Mouse (Mus musculus): ENCODE results near the gene Bpifb4.

Gene Bpifb4

DNA sequence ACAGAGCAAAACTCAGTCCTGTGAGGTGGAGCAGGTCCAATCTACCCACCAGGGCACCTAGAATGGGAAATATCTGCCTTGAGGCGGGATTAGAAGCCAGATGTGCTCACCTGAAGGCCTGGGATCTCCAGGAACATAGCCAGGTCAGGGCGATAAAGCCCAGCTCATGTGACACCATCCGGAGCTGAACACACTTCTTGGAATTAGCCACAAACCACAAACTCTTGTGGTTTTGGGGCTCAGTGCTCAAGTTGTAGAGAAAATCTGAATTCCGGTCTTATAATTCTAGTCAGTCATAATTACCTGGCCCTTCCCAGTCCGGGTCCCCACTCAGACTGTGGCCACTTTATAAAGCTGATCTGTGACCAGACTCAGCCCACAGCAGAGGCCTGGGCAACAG lies at the start of gene Bpifb4:
Gene Bpifb4, plus strand, starts transcription at position 370 of the 400 bp plus-strand sequence.
- no peak for DNase-seq

DNA sequence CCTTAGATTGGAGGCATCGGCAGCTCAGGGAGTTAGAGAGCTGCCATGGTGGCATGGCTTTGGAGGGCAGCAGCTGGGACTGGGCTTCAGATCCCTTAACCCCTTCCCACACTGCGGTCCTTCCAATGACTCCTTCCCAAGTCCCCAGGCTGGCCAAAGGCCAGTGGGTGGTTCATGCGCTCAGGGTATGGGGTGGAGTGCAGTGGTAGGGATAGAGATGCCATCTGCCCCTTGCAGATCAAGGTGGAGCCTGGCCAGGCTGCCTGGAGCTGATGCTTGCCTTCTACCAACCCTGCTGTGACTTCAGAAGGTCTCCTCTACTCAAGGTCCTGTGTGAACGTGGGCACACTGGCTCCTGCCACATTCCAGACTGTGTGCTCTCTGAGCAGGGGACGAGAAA lies 38.9 kb upstream of the Bpifb4 start:
- DNase-seq: peak; percentile 36

DNA sequence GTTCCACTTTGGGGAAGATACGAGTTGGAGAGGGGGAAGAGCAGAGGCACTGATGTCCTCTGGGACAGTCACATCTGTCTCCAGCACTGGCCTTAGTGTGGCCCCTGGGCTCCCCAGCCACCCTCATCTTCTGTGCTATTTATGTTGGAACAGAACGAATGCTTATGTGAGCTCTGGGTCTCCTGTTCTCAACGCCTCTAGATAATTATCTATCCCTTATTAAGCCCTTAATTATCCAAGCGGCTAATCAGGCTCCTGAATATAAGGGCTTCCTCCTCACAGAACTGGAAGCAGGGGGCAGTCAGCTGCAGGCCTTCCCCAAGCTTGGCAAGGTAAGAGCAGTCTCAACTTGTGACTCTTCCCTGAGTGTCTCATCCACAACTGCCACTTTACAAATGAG lies 37.9 kb upstream of the Bpifb4 start, which contains the start of gene Bpifb6:
Gene Bpifb6, plus strand, starts transcription at position 301 of the 400 bp plus-strand sequence.
- DNase-seq: no peak

DNA sequence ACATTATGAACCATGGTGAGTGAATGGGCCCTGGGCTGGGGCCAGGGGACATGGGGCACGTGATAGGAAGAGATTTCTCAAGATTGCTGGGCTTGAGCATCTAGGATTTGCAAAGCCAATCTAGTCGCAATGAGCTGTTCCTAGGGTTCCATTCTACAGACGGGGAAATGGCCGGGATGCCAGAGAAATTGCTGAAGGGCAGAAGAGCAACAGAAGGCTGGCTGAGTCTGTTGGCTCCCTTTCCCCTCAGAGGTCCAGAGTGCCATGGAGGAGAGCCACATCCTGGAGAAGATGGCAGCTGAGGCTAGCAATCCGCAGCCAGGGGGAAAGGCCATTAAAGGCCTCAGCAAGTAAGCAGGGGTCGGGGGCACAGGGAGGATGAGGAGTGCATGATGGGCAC lies 35.3 kb upstream of the Bpifb4 start:
- peak; percentile 68 for DNase-seq

DNA sequence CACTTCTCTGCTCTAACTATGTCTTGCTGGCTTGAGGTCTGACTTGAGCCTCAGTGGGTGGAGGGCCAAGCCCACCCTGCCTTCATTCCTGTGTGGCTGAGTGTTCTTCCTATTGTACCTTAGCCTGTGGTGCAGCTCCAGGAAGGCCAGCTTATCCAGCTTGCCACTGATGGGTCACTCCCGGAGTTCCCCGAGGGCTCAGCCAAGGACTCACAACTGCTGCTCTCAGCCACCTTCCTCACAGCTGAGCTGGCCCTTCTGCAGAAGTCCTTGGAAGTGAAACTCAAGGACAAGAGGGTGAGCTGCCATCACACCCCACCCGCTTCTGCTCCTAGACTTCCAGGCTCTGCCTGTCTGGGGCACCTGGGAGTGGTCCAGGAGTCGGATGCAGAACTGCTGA lies 31.4 kb upstream of the Bpifb4 start:
- no peak for DNase-seq

DNA sequence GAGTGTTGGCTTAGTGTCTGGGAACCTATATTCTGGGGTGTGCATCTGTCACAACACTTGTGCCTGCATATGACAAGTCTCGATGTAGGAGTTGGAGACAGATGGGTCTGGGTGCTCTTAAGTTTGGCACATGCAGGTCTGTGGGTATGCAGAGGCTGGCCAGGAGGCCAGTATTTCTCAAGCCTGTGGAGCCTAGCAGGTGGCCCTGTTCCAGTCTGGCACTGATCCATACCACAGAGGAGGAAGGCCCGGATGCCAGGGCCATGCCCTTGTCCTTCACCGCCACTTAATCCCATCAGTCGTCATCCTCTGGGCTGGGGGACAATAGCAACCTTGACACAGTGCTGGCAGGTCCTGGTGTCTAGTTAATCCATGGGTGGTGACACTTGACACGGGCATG lies 23.9 kb upstream of the Bpifb4 start:
- no peak for DNase-seq

DNA sequence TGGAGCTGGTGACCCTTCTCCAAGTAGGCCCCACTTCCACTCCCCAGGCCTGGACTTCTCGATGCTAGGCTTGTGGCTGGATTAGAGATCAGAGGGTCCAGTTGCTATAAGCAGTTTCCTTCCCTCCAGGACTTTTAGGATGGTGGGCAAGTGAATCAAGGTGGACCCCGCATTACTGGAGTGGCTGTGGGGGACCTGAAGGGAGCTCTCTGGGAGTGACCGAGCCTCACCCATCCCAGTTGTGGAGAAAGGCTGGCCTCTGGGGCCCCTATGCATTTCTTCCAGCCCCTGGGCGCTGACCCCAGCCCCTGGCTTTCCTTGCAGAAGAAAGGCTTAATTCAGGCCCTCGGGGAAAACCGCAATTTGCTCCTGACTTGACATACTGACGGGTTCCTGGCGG lies 20.1 kb upstream of the Bpifb4 start, which contains the start of gene Bpifb3:
Gene Bpifb3, plus strand, starts transcription at position 301 of the 400 bp plus-strand sequence.
- no peak for DNase-seq

DNA sequence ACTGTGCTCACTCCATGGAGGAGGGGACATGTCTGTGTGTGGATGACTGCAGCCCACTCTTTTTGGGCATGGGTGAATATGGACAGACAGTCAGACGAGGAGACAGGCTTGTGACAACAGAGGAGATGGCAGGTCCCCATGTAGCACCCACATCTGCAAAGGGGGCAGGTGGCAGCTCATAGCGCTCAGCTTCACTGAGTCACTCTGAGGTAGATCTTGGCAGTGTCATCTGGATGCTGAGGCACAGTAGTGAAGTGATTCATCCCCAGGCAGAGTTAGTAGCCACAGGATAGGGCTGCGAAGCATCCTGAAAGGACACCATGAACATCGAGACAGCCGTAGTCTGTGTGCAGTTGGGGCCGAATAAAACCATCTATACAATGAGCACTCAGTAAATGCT lies 16.8 kb upstream of the Bpifb4 start:
- DNase-seq: no peak

DNA sequence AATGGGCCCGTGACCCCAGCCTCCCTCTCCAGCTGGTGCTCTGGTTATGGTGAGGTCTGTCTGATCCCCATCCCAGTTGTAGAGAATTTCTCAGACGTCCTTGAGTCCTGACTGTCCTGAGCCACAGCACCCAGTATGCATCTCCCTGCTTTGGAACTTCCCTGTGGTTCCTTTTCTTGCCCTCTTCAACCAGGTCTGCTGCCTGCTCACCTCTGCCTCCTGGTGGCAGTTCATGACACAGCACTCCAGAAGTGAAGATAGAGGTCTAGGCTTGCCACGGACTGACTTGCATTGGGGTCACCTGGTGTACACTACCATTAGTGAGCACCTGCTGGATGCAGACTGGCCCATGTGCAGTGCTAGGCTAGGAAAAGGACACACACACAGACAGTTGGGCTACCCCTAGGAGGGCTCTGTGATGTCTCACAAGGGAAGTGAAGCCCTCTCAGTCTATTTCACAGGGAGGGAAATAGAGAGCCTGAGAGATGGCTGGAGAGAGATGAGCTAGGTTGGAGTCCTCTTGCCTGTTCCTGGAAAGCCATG lies 8.1 kb upstream of the Bpifb4 start:
- peak; percentile 61 for DNase-seq

DNA sequence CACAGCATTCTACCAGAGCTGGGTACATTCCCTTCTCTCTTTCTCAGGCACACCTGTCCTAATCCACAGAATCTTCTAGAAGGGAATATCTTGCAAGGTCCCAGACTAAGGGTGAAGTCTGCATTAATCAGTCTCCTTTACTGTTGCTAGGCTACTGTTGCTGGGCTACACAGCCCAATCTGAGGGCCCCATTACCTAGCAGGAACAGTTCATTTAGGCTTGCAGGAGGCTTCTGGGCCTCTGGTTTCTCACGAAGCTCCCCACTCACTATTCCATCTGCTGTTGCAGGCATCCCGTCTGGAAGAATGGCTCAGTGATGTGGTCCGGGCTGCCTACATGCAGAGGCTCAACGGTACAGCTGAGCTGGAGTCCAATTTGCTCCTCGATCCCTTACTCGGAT lies 6.9 kb upstream of the Bpifb4 start:
- no peak for DNase-seq

DNA sequence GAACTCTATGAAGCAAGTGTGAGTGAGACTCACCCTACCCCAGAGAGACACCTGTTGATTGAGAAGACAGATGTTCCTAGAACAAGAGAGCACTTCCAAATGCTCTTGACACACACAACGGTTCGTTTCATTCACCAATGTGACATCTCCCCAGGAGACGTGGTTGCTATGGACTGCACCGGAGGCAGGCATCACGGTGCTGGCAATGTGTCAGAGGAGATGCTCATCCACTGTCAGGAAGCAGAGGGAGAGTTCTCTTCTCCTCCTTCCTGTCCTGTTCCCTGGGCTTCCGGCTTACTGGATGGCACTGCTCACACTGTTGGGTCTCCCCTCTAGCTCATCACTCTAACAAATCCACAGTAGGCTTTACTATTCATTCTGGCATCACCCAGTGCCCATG lies 4.7 kb upstream of the Bpifb4 start:
- DNase-seq: no peak

DNA sequence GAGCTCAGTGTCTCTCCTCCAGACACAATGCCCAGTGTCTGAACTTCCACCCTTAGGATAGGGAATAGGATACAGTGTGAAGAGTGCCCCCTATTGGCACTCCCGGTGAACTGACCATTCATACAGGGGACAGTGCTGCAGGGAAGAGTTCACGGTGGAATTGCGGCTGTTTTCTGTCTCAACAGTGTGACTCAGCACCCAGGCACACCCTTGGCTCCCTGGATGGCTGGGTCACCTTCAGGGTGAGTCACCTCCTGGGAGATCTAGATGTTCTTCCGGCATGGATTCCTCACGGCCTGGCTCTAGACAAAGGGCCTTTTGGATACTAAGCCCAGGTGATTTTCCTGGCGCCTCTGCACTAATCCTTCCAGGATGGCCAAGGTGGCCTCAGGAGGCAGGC lies 2.7 kb upstream of the Bpifb4 start:
- no peak for DNase-seq

DNA sequence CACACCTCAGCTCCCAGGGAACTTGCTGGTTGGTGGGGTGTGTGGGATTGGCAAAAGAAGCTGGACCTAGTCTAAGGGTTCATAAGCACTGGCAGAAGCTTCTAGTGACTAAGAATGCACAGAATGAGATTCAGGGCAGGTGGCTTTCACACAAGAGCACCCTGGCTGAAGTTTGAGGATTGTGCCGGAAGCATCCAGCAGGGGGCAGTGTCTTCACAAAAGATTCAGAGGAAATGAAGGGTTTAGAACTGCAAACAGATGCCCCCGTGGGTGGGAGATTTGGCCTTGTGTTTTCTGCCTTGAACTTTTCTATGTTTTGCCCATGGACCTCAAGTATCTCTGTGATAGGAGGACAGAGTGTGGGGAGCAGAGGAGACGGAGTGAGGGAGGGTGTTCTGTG lies 5.5 kb downstream of the Bpifb4 start:
- DNase-seq: peak; percentile 79

DNA sequence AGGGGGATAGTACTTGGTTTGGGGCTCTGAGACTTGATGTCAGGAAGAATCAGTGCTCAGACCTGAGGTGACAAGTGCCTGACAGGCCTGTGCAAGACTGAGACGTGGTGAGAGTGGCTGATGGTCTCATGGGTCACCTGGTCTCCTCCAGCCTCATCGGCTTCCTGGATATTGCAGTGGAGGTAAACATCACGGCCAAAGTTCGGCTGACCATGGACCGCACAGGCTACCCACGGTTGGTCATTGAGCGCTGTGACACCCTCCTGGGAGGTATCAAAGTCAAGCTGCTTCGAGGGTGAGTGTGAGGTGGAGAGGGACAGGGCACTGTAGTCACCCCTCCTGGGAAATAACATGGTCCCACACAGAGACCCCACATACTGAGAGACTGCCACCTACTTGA lies 6.6 kb downstream of the Bpifb4 start:
- DNase-seq: no peak

DNA sequence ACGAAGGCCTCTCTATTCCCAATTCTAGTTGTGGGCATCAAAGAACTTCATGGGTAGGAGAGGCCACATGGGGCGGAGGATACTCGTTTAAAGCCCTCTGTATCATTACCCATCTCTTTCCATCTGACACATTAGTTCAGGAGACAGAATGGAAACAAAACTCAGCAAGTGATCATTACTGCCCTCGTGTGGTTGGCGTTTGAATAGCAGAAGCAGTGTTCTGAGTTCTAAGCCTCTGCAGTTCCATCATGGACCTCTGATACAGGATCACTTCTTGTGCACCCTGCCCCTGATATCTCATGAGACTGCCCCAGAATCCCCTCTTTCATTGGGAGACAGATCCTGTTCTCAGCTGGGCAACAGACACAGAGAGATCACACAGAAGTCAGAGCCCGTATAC lies 14.9 kb downstream of the Bpifb4 start:
- peak; percentile 75 for DNase-seq

DNA sequence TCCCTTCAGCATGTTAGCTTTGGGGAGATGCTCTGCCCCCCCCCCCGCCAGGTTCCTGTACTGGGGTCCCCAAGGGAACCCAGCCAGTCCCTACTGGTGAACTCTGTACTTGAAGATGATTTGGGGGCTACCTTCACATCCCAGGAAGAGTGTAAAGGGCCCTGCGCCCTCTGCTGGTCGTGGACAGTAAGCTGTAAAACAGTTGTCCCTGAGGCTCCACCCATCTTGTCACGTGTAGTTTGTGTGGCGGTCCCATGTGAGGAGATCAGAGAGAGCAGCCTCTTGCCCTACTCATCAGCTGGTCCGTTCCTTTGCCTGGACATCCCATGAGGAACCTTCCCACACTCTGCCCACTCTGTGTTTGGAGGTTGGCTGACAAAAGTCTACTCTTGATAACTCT lies 15.8 kb downstream of the Bpifb4 start:
- no peak for DNase-seq

DNA sequence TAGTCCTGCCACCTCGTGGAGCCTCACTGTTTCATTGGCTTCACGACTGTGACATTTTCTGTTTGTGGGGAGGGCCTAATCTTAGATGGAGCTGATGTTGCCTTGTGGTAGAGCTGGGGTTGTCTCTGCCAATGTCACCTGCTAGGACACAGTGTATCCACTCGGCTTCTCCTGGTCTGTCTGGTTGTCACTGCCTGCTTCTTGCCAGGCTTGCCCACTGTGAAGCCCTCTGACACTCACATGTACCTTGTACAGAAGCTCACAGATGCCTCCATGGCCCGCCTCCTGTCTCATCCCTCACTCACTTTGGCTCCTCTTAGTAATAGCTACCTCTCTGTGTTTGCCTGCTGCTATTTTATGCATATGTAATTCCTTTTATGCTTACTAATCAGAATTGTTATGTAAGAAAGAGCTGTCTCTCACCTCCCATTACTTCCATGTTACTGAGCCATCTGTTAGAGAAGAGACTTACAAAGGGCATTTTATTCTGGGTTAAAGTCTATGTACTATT lies 24.9 kb downstream of the Bpifb4 start:
- peak; percentile 69 for DNase-seq

DNA sequence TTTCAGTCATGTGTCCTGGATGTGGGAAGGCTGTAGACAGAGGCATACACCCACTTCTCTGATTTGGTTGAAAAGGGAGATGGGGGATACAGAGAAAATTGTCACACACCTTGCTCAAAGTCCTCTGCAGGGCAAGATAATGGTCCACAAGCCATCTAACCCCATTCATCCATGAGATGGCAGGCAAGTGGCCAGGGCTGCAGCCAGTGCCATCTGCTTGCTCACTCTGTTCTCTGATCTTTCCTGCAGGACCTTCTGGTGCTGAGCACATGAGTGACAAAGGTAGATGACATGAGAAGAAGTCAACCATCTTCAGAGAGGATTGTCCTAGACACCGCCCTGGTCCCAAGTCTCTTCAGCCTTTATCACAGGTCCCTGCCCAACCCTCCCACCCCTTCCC lies 25.3 kb downstream of the Bpifb4 start:
- DNase-seq: peak; percentile 96

DNA sequence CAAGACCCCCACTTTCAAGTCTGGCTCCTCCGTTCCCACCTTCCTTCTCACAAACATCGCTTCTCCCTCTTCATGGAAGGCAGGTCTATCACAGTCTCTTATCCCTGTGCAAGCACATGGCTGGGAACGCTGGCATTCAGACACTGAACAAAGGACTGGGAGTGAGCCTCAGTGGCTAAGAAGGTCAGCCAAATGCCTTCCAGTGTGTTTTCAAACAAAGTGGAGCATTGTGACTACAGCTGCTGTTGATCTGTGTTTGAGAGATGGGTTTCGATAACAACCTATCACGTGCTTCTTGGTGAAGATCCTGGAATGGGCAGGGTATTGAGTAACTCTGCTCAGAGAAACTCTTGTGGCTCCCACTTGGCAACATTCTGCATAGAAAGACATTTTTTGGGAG lies 32.2 kb downstream of the Bpifb4 start:
- DNase-seq: no peak

DNA sequence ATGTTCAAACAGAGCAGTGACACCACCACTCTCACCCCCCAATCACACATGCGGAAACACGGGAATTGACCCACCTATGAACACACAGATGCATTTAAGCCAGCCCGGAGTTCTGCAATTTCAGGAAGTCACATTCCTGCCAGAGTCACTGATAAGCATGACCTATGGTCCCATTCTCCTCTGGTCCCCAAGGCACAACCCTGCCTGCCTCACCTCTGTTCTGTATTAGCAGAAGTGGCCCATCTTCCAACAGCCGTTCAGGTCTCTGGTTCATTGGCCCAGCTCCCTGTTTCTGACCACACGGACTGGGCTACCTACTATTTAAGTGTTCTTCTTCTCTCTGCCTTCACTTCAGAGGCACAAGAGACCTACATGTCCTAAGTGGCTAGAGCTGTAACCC lies 36.6 kb downstream of the Bpifb4 start, which contains the start of gene Bpifa6:
Gene Bpifa6, plus strand, starts transcription at position 364 of the 400 bp plus-strand sequence.
- DNase-seq: no peak

DNA sequence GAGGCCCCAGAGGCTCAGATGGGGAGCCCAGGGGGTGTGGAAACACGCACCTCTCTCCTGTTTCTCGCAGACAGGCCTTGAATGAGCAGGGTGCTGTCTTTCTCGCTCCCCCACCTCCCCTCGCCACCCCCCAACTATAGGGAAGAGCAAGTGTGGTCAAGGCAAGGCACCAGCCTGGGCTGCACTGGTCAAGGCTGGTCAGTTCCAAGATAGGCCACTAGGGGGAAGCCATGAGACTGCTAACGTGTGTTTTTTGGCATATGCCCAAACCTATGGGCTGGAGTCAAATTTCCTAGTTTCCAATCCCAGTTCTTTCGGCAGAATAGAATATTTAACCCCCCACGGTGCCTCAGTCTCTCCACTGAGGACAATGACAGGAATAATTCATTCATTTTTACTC lies 57.8 kb downstream of the Bpifb4 start:
- peak; percentile 81 for DNase-seq

DNA sequence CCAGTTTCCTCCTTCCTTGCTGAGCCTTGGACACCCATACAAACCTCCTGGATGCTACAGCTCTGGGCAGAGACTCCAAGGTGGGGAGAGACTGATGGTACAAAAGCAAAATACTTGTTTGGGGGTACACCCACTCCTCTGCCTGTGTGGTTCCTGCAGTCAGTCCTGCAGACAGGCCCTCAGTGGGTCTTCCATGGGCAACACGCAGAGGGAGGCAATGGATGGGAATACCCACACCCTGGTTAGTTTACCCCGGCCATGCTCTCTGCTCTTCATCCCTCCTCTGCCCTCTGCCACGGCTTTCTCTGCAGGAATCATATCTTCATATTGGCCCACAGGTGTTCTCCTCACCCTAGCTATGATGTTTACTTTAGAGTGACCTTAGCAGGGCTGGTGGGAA lies 62.5 kb downstream of the Bpifb4 start:
- no peak for DNase-seq

DNA sequence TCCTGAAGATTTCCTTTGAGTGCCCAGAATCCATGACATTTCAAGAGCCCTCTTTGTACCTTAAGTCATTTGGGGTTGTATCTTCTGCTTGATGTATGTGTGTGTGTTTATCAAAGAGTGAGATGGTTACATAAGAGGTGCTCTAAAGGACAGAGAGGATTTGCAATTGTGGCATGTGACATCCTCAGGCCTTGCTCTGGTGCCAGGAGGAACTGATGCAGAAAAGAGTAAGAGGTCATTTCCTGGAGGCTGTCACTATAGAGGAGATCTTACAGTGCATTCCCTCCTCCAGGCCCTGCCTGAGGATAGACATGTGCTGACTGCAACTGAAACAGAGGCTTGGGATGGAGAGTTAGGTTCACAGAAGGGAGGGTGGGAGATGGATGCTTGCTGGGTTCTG lies 63.0 kb downstream of the Bpifb4 start:
- no peak for DNase-seq

DNA sequence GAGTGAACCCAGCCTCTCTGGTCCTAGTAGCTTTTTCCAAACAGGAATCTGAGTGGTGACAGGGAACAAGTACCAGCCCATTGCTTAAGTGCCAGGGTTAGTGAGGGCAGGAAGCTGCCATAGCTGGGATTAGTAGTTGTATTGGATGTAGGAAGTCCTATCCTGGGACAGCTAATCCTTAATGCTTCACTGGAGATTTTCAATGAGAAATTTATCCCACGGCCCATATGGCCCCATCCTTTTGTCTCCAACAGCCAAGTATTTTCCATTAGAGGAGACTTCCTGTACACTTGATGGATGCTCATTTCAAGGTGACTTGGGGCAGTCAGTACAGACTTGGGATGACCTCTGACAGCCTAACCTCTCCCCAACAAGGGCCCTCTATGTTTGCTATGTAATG lies 66.4 kb downstream of the Bpifb4 start:
- no peak for DNase-seq

DNA sequence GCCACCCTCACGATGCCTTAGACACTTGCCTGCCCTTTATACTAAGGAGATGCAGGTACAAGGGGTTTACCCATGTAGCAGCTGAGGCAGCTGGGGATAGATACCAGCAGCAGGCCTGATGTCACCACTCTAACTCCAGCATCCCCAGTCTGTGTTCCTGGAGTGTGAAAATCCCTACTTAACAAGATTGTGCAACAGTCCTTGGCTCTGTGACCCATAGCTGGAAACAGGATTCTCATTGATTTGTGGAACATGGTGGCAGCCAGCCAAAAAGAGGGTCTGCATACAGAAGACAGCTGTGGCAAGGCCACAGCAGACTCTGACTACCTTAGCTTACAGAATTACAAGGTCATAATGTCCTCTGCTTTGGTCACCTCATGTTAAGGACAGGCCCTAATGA lies 67.1 kb downstream of the Bpifb4 start:
- no peak for DNase-seq
